Mouse (Mus musculus) E14TG2a.4 (cell line): ENCODE measurements around the gene Tmem178b.

Experiments used
- H3K27me3 ChIP-seq: 2 replicates; pipeline ENCODE4 v1.6.1; 2014; ENCODE audit warnings: low read length, control low read depth; ENCODE audit not compliant: insufficient read depth
- H3K36me3 ChIP-seq: 2 replicates; pipeline ENCODE4 v1.6.1; 2014; ENCODE audit warnings: low read length, control low read depth; ENCODE audit not compliant: insufficient read depth
- H3K4me1 ChIP-seq: replicated peaks from 2 replicates; pipeline ENCODE4 v1.6.1; 2014; ENCODE audit warnings: low read depth, low read length, control low read depth
- H3K4me3 ChIP-seq: replicated peaks from 2 replicates; pipeline ENCODE4 v1.5.1; 2014; ENCODE audit warnings: mild to moderate bottlenecking, low read length
- H3K9me3 ChIP-seq: 2 replicates; pipeline ENCODE4 v1.6.1; 2014; ENCODE audit warnings: low read length, control low read depth
- CTCF ChIP-seq: conservative IDR thresholded peaks from 2 replicates; pipeline ENCODE4 v1.5.1; 2014; ENCODE audit warnings: low read length
- NANOG ChIP-seq: IDR thresholded peaks from 2 replicates; pipeline ENCODE4 v1.6.1; 2014; ENCODE audit warnings: borderline replicate concordance, low read length, mixed read lengths
- POU5F1 ChIP-seq: IDR thresholded peaks from 2 replicates; pipeline ENCODE4 v1.6.1; 2014; ENCODE audit warnings: low read length, borderline replicate concordance

Gene Tmem178b

DNA sequence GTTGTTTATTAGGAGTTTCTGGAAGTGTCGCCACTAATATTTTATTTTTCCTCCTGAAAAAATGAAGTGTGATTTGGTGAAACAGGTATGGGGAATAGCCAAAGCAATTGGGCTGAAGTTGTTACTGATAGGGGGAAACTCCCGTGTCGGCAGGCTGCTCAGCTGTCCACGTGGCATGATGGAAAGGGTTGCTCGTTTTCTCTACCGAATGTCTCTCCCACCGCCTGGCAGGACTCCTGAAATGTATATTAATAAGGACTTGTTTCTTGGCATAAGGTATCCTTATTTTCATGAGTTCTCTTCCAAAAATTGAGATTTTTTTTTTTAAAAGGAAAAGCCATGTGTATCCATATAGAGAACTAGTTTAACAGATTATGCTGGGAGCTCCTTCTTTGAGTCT is 67.8 kb downstream of the Tmem178b start:
- Histone ChIP-seq H3K9me3 (no peaks in the 10 kb centered on the region), H3K4me3 (no peak overlapping the region)

GRCm38 (mm10) chr6:39944854-39945253 is 71.8 kb downstream of the Tmem178b start:
- Histone ChIP-seq H3K4me1 (no peaks in the 10 kb centered on the region), H3K4me3 (no peak overlapping the region), H3K9me3 (no peaks in the 10 kb centered on the region), H3K36me3 (no peaks in the 10 kb centered on the region), H3K27me3 (no peaks in the 10 kb centered on the region)
- TF ChIP-seq POU5F1: no peak
- TF ChIP-seq NANOG: no peak
- TF ChIP-seq CTCF: no peak

More for the DNA sequence above, 67.8 kb downstream of the Tmem178b start:
- no peaks in the 10 kb centered on the region for H3K36me3 ChIP-seq
- no peaks in the 10 kb centered on the region for H3K27me3 ChIP-seq
- TF ChIP-seq CTCF (no peak), POU5F1 (no peak), NANOG (no peak)
- H3K4me1 ChIP-seq: no peaks in the 10 kb centered on the region

DNA sequence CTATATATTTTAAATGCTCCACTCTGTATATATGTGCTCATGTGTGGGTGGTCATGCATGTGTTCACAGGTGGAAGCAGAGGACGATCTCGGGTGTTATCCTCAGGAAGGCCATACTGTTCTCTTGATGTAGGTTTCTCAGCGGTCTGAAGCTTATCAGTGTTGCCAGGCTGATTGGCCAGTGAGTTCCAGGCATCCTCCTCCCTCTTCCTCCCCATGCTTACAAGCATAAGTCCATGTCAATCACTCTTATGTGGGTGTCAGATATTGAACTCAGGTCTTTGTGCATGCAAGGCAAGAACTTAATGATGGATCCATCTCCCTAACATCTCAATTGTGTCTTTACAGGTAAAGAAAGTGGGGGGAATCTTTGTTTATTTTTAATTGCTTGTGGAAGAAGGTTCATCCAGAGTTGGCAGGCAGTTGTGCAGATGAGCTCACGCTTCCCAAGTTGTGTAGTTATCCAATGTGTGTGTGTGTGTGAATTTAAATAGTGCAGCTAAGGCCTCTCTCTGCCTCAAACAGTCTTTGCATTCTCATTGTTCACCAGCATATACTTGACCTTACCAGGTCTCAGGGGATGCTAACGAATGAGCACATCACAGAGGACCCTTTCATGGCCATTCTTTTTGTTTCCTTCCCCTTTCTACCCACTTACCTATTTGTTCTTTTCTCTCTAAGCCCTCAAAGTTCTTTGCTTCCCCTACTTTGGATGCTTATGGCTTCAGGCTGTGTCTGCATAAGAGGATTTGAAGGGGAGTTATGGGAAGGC is 72.8 kb downstream of the Tmem178b start:
- H3K4me3 ChIP-seq: no peak overlapping the region
- H3K27me3 ChIP-seq: no peaks in the 10 kb centered on the region
- H3K9me3 ChIP-seq: no peaks in the 10 kb centered on the region
- TF ChIP-seq NANOG (no peak), CTCF (no peak), POU5F1 (no peak)
- H3K36me3 ChIP-seq: no peaks in the 10 kb centered on the region
- H3K4me1 ChIP-seq: no peaks in the 10 kb centered on the region

GRCm38 (mm10) chr6:39946601-39947000 is 73.5 kb downstream of the Tmem178b start:
- Histone ChIP-seq H3K4me3 (no peak overlapping the region), H3K9me3 (no peaks in the 10 kb centered on the region), H3K36me3 (no peaks in the 10 kb centered on the region), H3K4me1 (no peaks in the 10 kb centered on the region), H3K27me3 (no peaks in the 10 kb centered on the region)
- no peak for TF ChIP-seq POU5F1
- TF ChIP-seq NANOG: no peak
- TF ChIP-seq CTCF: no peak

GRCm38 (mm10) chr6:39953951-39954350 is 80.9 kb downstream of the Tmem178b start:
- no peak for TF ChIP-seq CTCF
- TF ChIP-seq POU5F1: no peak
- TF ChIP-seq NANOG: no peak
- Histone ChIP-seq H3K4me1 (no peaks in the 10 kb centered on the region), H3K36me3 (no peaks in the 10 kb centered on the region), H3K9me3 (no peaks in the 10 kb centered on the region), H3K27me3 (no peaks in the 10 kb centered on the region; the same call in 1 of the 2 replicates), H3K4me3 (no peak overlapping the region)

DNA sequence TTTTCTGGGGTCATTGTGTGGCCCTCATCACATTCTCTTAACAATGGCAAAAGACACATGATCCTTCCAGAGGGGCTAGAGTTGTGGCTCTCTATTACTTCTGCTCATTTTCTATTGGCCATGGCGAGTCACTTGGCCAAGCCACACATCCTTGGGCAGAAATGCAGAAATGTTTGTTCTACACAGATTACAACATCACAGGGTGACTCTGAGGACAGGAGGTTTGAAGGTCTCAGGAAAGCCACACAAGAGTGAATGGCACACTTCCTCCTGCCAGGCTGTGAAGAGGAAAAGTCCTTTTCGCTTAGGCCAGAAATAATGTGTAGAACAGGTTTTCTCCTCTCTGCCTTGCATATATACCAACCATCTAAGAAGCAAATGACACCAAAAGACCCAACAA is 82.1 kb downstream of the Tmem178b start:
- Histone ChIP-seq H3K4me1 (no peaks in the 10 kb centered on the region), H3K9me3 (no peaks in the 10 kb centered on the region), H3K36me3 (no peaks in the 10 kb centered on the region), H3K27me3 (no peaks in the 10 kb centered on the region; the same call in 1 of the 2 replicates), H3K4me3 (no peak overlapping the region)
- TF ChIP-seq POU5F1: no peak
- TF ChIP-seq NANOG: no peak
- no peak for TF ChIP-seq CTCF

DNA sequence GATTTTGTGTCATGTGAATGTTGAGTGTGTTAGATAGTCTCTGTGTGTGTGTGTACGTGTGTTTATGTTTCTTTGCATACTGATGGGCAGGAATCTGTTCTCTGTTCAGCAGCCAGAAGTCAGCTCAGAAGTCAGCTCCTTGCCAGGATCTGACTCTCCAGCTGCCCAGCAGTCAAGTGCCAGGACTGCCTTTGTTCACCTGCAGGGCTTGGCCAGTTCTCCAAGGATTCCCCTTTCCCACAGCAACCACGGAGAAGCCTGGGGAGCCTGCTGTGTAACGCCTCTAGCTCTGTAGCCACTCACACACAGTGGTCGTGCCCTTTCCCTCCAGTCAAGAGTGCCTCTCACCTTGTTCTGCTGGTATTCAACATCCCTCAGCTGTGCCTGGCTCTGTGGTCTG is 91.5 kb downstream of the Tmem178b start:
- no peaks in the 10 kb centered on the region for H3K9me3 ChIP-seq
- no peak overlapping the region for H3K4me3 ChIP-seq
- no peaks in the 10 kb centered on the region for H3K27me3 ChIP-seq
- TF ChIP-seq POU5F1 (no peak), NANOG (no peak), CTCF (no peak)
- no peaks in the 10 kb centered on the region for H3K36me3 ChIP-seq
- no peaks in the 10 kb centered on the region for H3K4me1 ChIP-seq

DNA sequence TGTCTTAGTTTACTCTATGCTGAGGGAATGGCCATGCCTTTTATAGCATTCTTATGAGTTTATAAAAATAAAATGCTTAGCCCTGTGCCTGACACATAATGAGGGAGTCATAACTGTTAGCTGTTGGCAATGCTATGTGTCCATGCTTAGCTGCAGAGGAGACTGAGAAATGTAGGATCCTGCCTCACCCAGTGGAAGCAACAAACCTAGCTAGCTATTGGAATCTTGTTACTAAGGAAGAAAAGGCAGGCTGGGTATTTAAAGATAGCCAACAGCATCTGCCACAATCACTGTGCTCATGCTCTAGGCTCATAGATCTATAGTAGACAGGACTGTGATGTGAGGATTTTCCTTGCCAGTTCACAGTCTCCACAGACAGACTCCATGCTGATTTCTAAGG is 97.2 kb downstream of the Tmem178b start:
- Histone ChIP-seq H3K9me3 (no peaks in the 10 kb centered on the region), H3K4me3 (no peak overlapping the region), H3K36me3 (no peaks in the 10 kb centered on the region), H3K27me3 (no peaks in the 10 kb centered on the region), H3K4me1 (no peaks in the 10 kb centered on the region)
- TF ChIP-seq NANOG: no peak
- no peak for TF ChIP-seq CTCF
- no peak for TF ChIP-seq POU5F1

GRCm38 (mm10) chr6:39978942-39979341 is 105.9 kb downstream of the Tmem178b start:
- no peaks in the 10 kb centered on the region for H3K36me3 ChIP-seq
- H3K4me3 ChIP-seq: no peak overlapping the region
- no peaks in the 10 kb centered on the region for H3K4me1 ChIP-seq
- H3K9me3 ChIP-seq: no peaks in the 10 kb centered on the region
- no peaks in the 10 kb centered on the region for H3K27me3 ChIP-seq
- TF ChIP-seq POU5F1 (no peak), CTCF (no peak), NANOG (no peak)
